In genomic region chr19:41384922-41385508, GRCm38 (mm10) we compare ENCODE assay signal across 9 mouse cellular contexts. TPM values are rescaled to one million over a fixed set of nuclear protein-coding genes. Genes with fewer than 3 reads are reported as not detected.
DNase-seq lines count a peak whose midpoint lies in the region; ATAC-seq and TF ChIP-seq lines count a peak whose summit lies in the region.
"Had no signal": no experiment of that assay in that cellular context is flagged by ENCODE, and none has a peak within 500 bp of the region (broad histone marks: within the 10 kb centered on the region; RNA-seq: fewer than 3 reads in every experiment).

Gene Pik3ap1 (minus strand): TSS chr19:41385102.

- peak within 1 kb of the TSS; percentile 71 for H3K9ac ChIP-seq in intestine, embryonic 16.5 days (ENCODE audit: low read depth, low read length)
- H3K9ac ChIP-seq in neural tube, embryonic 13.5 days: peak within 1 kb of the TSS; percentile 65

- peak within 1 kb of the TSS; percentile 75 for H3K4me3 ChIP-seq in bone marrow, adult 2 months (replicated peaks; ENCODE audit: control insufficient read depth, low read depth, low read length)
- peak within 1 kb of the TSS; percentile 52 for H3K4me3 ChIP-seq in intestine, embryonic 16.5 days (ENCODE audit: low read length)
- H3K4me3 ChIP-seq in lung, adult 2 months (replicated peaks; ENCODE audit: extremely low read depth, low read depth, low read length): peak within 1 kb of the TSS; percentile 50
- peak within 1 kb of the TSS; percentile 46 for H3K4me3 ChIP-seq in neural tube, embryonic 13.5 days
- H3K4me3 ChIP-seq: myocyte had no signal

- ATAC-seq in intestine, embryonic 16.5 days: peak; percentile 64
- ATAC-seq in neural tube, embryonic 13.5 days (ENCODE audit: low read depth): no peak

- TF ChIP-seq POLR2A in bone marrow, adult 2 months (IDR thresholded peaks at IDR 0.05; ENCODE audit: borderline replicate concordance, control insufficient read depth, low read depth, low read length): peak; percentile 84; the same call in 1 of the 2 replicates
- 0 out of 2 replicates have a peak, but pooled peaks have one; percentile 23 for TF ChIP-seq POLR2A in lung, adult 2 months (IDR thresholded peaks at IDR 0.05; ENCODE audit: borderline replicate concordance, extremely low read depth, low read depth, low read length)

- H3K4me1 ChIP-seq in bone marrow, adult 2 months (ENCODE audit: control insufficient read depth, insufficient read depth, low read length): peaks cover 13% of the 10 kb centered on the region
- peaks cover 8% of the 10 kb centered on the region for H3K4me1 ChIP-seq in intestine, embryonic 16.5 days (ENCODE audit: control insufficient read depth, insufficient read depth, low read length)
- peaks cover 5% of the 10 kb centered on the region for H3K4me1 ChIP-seq in lung, adult 2 months (ENCODE audit: control insufficient read depth, insufficient read depth, low read length)
- peaks cover 11% of the 10 kb centered on the region for H3K4me1 ChIP-seq in neural tube, embryonic 13.5 days (replicated peaks)

- H3K9me3 ChIP-seq in intestine, embryonic 16.5 days (ENCODE audit: control insufficient read depth, low read length): no peaks in the 10 kb centered on the region
- no peaks in the 10 kb centered on the region for H3K9me3 ChIP-seq in neural tube, embryonic 13.5 days

- intact Hi-C loops in gastrocnemius, postnatal 36 days (cut with DNase I): no loop called here

- peak within 1 kb of the TSS; percentile 96 for H3K27ac ChIP-seq in bone marrow, adult 2 months (ENCODE audit: control insufficient read depth, insufficient read depth, low read depth, low read length, poor library complexity)
- H3K27ac ChIP-seq in intestine, embryonic 16.5 days (ENCODE audit: low read length): no peak within 1 kb of the TSS
- no peak within 1 kb of the TSS for H3K27ac ChIP-seq in neural tube, embryonic 13.5 days (replicated peaks)

- no peak for TF ChIP-seq CTCF in bone marrow, adult 2 months (IDR thresholded peaks at IDR 0.05; ENCODE audit: control insufficient read depth, insufficient read depth, low read length)
- TF ChIP-seq CTCF in lung, adult 2 months (IDR thresholded peaks at IDR 0.05; ENCODE audit: insufficient read depth, low read length): no peak

- DNase-seq in layer of hippocampus, postnatal 10 days (ENCODE audit: low spot score in 2 of 2): peak; percentile 24 to 44
- no peak for DNase-seq in layer of hippocampus, adult 18-20 months (ENCODE audit: low spot score in 2 of 2)
- peak; percentile 21 to 29 for DNase-seq in gastrocnemius, postnatal 36 days
- DNase-seq in lung, adult 2 months: peak; percentile 50
- peak; percentile 63 for DNase-seq in thymus, postnatal 4 days

- WGBS in bone marrow, adult 2 months: 1% methylated on average over 41 of the region's 41 CpGs
- under 1% methylated on average over 41 of the region's 41 CpGs for WGBS in intestine, embryonic 16.5 days
- WGBS in lung, adult 2 months: under 1% methylated on average over 40 of the region's 41 CpGs
- WGBS in neural tube, embryonic 13.5 days: under 1% methylated on average over 41 of the region's 41 CpGs

- H3K27me3 ChIP-seq in intestine, embryonic 16.5 days (replicated peaks; ENCODE audit: control insufficient read depth, insufficient read depth, low read length): no peaks in the 10 kb centered on the region
- H3K27me3 ChIP-seq in neural tube, embryonic 13.5 days: peaks cover 24% of the 10 kb centered on the region

- H3K36me3 ChIP-seq in intestine, embryonic 16.5 days (ENCODE audit: control insufficient read depth, insufficient read depth, low read length): no peaks in the 10 kb centered on the region
- H3K36me3 ChIP-seq in neural tube, embryonic 13.5 days: no peaks in the 10 kb centered on the region

- peak within 1 kb of the TSS; percentile 77 for H3K4me2 ChIP-seq in intestine, embryonic 16.5 days (ENCODE audit: low read depth, low read length)
- H3K4me2 ChIP-seq in neural tube, embryonic 13.5 days: peak within 1 kb of the TSS; percentile 94

RNA-seq across cellular contexts. Expression of gene Pik3ap1, which starts in this region (rescaled TPM):
- 1 to 10 TPM; 1.9 TPM for total RNA-seq in layer of hippocampus, postnatal 10 days (2021)
- total RNA-seq in layer of hippocampus, adult 18-20 months (2021): 1 to 10 TPM; 2.2 to 2.3 TPM
- polyA plus RNA-seq in bone marrow, adult 2 months (2011; ENCODE audit: insufficient read depth, insufficient read length, low replicate concordance, missing spikeins): 10.0 and 19.2 TPM in 2 replicates
- total RNA-seq in gastrocnemius, postnatal 36 days (2021): under 1 TPM; 0.61 to 0.69 TPM
- polyA plus RNA-seq in intestine, embryonic 16.5 days (2015; fragmentation: Nextera tagmentation; extraction: Ambion mirVana): 5.7 and 5.9 TPM in 2 replicates
- 20.2 and 25.9 TPM in 2 replicates for polyA plus RNA-seq in lung, adult 2 months (2012; rRNA removed)
- 1.6 and 1.7 TPM in 2 replicates for polyA plus RNA-seq in neural tube, embryonic 13.5 days (2015; fragmentation: Nextera tagmentation; extraction: Ambion mirVana)
- polyA plus RNA-seq: myocyte had no signal

Comparison
In these comparisons a context has a peak if more than half of its experiments do, and no peak if none do; other contexts are left out.
1. DNase-seq: peak in layer of hippocampus, postnatal 10 days (2 of 2), lung, adult 2 months (single experiment) and thymus, postnatal 4 days (single experiment); none in layer of hippocampus, adult 18-20 months (0 of 2).
2. Peak in DNase-seq in gastrocnemius, postnatal 36 days; RNA of the gene not detected or under 1 TPM.
3. Peak in every context shown above with its lines, with median percentiles within 50 percentile points of each other: H3K4me3 ChIP-seq.